Mouse (Mus musculus) CH12.LX (cell line): ENCODE measurements around the gene Olfr104-ps. TPM values are rescaled to one million over a fixed set of nuclear protein-coding genes. Genes with fewer than 3 reads are reported as not detected.

Source experiments
- DNase-seq: peaks from one replicate; pipeline ENCODE4 v3.0.0-alpha.2; 2013; ENCODE audit errors: extremely low read depth
- H3K27ac ChIP-seq: 2 replicates; pipeline ENCODE4 v1.5.1; 2012; ENCODE audit warnings: low read depth, mild to moderate bottlenecking, control low read depth, moderate library complexity; ENCODE audit not compliant: insufficient read depth
- H3K27me3 ChIP-seq: replicated peaks from 2 replicates; pipeline ENCODE3; 2012; ENCODE audit warnings: inconsistent platforms
- H3K36me3 ChIP-seq, 2 experiments: replicated peaks in 1 of 2; 2 replicates each; pipeline versions ENCODE3 to v1.6.1; 2012; ENCODE audit warnings: inconsistent platforms in 1 of 2, low read length in 1 of 2, mild to moderate bottlenecking in 1 of 2, mixed read lengths in 1 of 2, moderate library complexity in 1 of 2; ENCODE audit not compliant: control insufficient read depth in 1 of 2, insufficient read depth in 1 of 2
- H3K4me1 ChIP-seq, 2 experiments: 2 replicates each; pipeline ENCODE4 v1.6.1; 2012; ENCODE audit warnings: inconsistent platforms in 1 of 2, moderate library complexity in 1 of 2; ENCODE audit not compliant: insufficient read depth in 2 of 2, control insufficient read depth in 1 of 2
- H3K4me2 ChIP-seq: 2 replicates; pipeline ENCODE4 v1.6.1; 2012; ENCODE audit warnings: low read depth, mild to moderate bottlenecking, control low read depth; ENCODE audit not compliant: poor library complexity, insufficient read depth, severe bottlenecking
- H3K4me3 ChIP-seq, 3 experiments: fragments of 150-350 bp in 1 of 3; sonication (generic) in 1 of 3; replicated peaks in 1 of 3; 2 replicates each; pipeline versions ENCODE3 to v1.5.1; 2011 to 2012; ENCODE audit warnings: low read depth in 2 of 3, low read length in 2 of 3, mild to moderate bottlenecking in 2 of 3, moderate library complexity in 2 of 3, control low read depth in 1 of 3, improper control_type of control experiment in 1 of 3, inconsistent platforms in 1 of 3, mixed read lengths in 1 of 3; ENCODE audit not compliant: poor library complexity in 1 of 3
- H3K79me2 ChIP-seq: replicated peaks from 2 replicates; pipeline ENCODE4 v1.6.1; 2012; ENCODE audit warnings: mild to moderate bottlenecking, moderate library complexity; ENCODE audit not compliant: control insufficient read depth, poor library complexity, insufficient read depth, severe bottlenecking; ENCODE audit errors: extremely low read depth
- H3K9ac ChIP-seq: 2 replicates; pipeline ENCODE4 v1.6.1; 2012; ENCODE audit warnings: low read depth, mild to moderate bottlenecking, control low read depth, moderate library complexity; ENCODE audit not compliant: insufficient read depth
- H3K9me3 ChIP-seq: replicated peaks from 2 replicates; pipeline ENCODE3; 2012; ENCODE audit warnings: low read length, inconsistent platforms, mixed read lengths
- BHLHE40 ChIP-seq: IDR thresholded peaks from 2 replicates; pipeline ENCODE4 v1.6.1; 2011; ENCODE audit warnings: mild to moderate bottlenecking, low read depth, low read length, improper control_type of control experiment
- CHD1 ChIP-seq: IDR thresholded peaks from 2 replicates; pipeline ENCODE4 v1.6.1; 2012; ENCODE audit warnings: low read depth, low read length, improper control_type of control experiment, inconsistent platforms
- CHD2 ChIP-seq: IDR thresholded peaks from 2 replicates; pipeline ENCODE4 v1.6.1; 2011; ENCODE audit warnings: low read length, improper control_type of control experiment
- E2F4 ChIP-seq: IDR thresholded peaks from 2 replicates; pipeline ENCODE4 v1.6.1; 2011; ENCODE audit warnings: low read depth, low read length, improper control_type of control experiment; ENCODE audit not compliant: insufficient replicate concordance
- ETS1 ChIP-seq: conservative IDR thresholded peaks from 2 replicates; pipeline ENCODE4 v1.6.1; 2012; ENCODE audit warnings: low read depth, mild to moderate bottlenecking, inconsistent platforms, low read length, improper control_type of control experiment, moderate library complexity
- HCFC1 ChIP-seq: IDR thresholded peaks from 2 replicates; pipeline ENCODE4 v1.6.1; 2012; ENCODE audit warnings: low read depth, mild to moderate bottlenecking, inconsistent platforms, low read length, improper control_type of control experiment
- IRF4 ChIP-seq: IDR thresholded peaks from 2 replicates; pipeline ENCODE4 v1.6.1; 2014; ENCODE audit warnings: low read depth, mild to moderate bottlenecking, inconsistent platforms, low read length, improper control_type of control experiment
- JUN ChIP-seq: IDR thresholded peaks from 2 replicates; pipeline ENCODE4 v1.6.1; 2011; ENCODE audit warnings: low read depth, mild to moderate bottlenecking, low read length, improper control_type of control experiment, moderate library complexity; ENCODE audit not compliant: insufficient read depth
- MAFK ChIP-seq: IDR thresholded peaks from 2 replicates; pipeline ENCODE4 v1.6.1; 2011; ENCODE audit warnings: low read length, improper control_type of control experiment; ENCODE audit not compliant: insufficient replicate concordance
- MEF2A ChIP-seq: IDR thresholded peaks from 2 replicates; pipeline ENCODE4 v1.6.1; 2014; ENCODE audit warnings: low read depth, mild to moderate bottlenecking, inconsistent platforms, low read length, improper control_type of control experiment, borderline replicate concordance
- MXI1 ChIP-seq: IDR thresholded peaks from 2 replicates; pipeline ENCODE4 v1.6.1; 2011; ENCODE audit warnings: mild to moderate bottlenecking, low read depth, low read length, improper control_type of control experiment
- NELFE ChIP-seq: IDR thresholded peaks from 2 replicates; pipeline ENCODE4 v1.6.1; 2011; ENCODE audit warnings: low read depth, low read length, improper control_type of control experiment
- POLR2AphosphoS2 ChIP-seq: IDR thresholded peaks from 2 replicates; pipeline ENCODE4 v1.6.1; 2011; ENCODE audit warnings: low read depth, low read length, improper control_type of control experiment
- SMC3 ChIP-seq: IDR thresholded peaks from 2 replicates; pipeline ENCODE4 v1.6.1; 2011; ENCODE audit warnings: low read depth, low read length, improper control_type of control experiment
- TBP ChIP-seq: conservative IDR thresholded peaks from 2 replicates; pipeline ENCODE4 v1.6.1; 2011; ENCODE audit warnings: low read depth, low read length, improper control_type of control experiment
- TCF12 ChIP-seq: IDR thresholded peaks from 2 replicates; pipeline ENCODE4 v1.6.1; 2014; ENCODE audit warnings: low read depth, mild to moderate bottlenecking, inconsistent platforms, low read length, improper control_type of control experiment
- USF2 ChIP-seq: conservative IDR thresholded peaks from 2 replicates; pipeline ENCODE4 v1.6.1; 2011; ENCODE audit warnings: low read depth, low read length, improper control_type of control experiment
- ZC3H11A ChIP-seq: IDR thresholded peaks from 2 replicates; pipeline ENCODE4 v1.6.1; 2012; ENCODE audit warnings: low read depth, mild to moderate bottlenecking, inconsistent platforms, low read length, improper control_type of control experiment
- dilution Hi-C: fragments of 300-500 bp; cut with MboI; formaldehyde crosslinking; loops from 2 replicates; pipeline ENCODE4 v1.14.3; 2020; ENCODE audit warnings: low sequenced_read_pairs; ENCODE audit not compliant: extremely low pct_unique_long_range_greater_than_20kb, extremely low pct_ligation_motif_present
- in situ Hi-C: fragments of 300-500 bp; cut with MboI; formaldehyde crosslinking; loops from 3 replicates; pipeline ENCODE4 v1.14.3; 2019; ENCODE audit warnings: low sequenced_read_pairs, low pct_ligation_motif_present, low pct_unique_long_range_greater_than_20kb, mixed read lengths
- polyA plus RNA-seq: library from polyadenylated mRNA; unstranded; fragments of >175 nt; gene quantifications from 2 replicates; pipeline ENCODE4 v1.2.1, GENCODE M21; 2012; ENCODE audit warnings: low read depth; ENCODE audit not compliant: insufficient read length
- total RNA-seq, 2 experiments: library from RNA; depleted of rRNA; stranded (reverse); fragments of 300-350 nt in 1 of 2; fragments of >200 nt in 1 of 2; gene quantifications; 2 replicates each; pipeline ENCODE4 v1.2.3; 2012 to 2014

Olfr104-ps gene
- total and polyA plus RNA-seq, 3 experiments: not detected

DNA sequence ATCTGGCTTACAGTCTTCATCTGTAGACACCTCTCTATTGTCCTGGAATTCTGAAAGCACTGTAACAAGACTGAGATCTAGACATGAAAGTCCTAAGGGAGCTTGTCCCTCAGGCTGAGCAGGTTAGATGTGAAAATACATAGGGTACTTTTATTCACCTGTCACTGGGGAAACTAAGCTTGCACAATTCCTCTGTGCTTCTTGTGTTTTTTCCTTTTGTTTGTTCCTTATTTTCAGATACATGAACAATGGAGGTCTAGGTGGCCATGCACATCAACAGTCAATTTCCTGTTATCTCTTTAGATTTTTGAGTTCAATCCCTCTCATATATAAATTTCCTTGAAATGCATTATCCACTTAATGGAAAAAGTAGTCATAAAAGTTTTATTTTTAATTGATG, 42.4 kb upstream of the Olfr104-ps start, which contains the start of gene Olfr102:
Olfr102 (minus strand) TSS at position 101 of the 400 bp plus-strand sequence.
- Histone ChIP-seq H3K36me3 (no peaks in the 10 kb centered on the region), H3K9me3 (no peaks in the 10 kb centered on the region), H3K4me2 (no peak within 1 kb of the TSS), H3K4me3 (no peak within 1 kb of the TSS), H3K27ac (no peak within 1 kb of the TSS), H3K27me3 (peaks cover 17% of the 10 kb centered on the region), H3K9ac (no peak within 1 kb of the TSS), H3K4me1 (no peaks in the 10 kb centered on the region), H3K79me2 (no peaks in the 10 kb centered on the region)
- in situ Hi-C loops: no loop called here
- dilution Hi-C loops: no loop called here
- TF ChIP-seq USF2 (no peak), POLR2AphosphoS2 (no peak), E2F4 (no peak), NELFE (no peak), ETS1 (no peak)
- DNase-seq: no peak

DNA sequence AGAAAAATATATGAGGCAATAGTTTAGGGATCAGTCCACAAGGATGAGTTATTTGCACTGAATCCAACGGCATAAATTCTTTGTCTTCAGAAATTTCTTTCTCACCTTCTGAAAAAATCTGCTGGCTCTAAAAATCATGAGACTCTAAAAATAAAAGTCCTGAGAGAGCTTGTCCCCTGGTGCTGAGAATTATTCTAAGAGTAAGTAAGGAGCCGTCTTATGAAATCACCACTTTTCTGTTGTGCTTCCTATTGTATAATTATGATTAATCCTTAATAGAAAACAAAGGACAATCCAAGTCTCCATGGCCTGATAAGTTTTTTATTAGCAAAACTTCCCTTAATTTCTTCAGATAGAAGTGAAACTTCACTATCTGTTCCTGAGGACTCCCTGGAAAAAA, 19.8 kb upstream of the Olfr104-ps start, which contains the start of gene Olfr103:
Olfr103 (minus strand) TSS at position 101 of the 400 bp plus-strand sequence.
- peaks cover 26% of the 10 kb centered on the region for H3K27me3 ChIP-seq
- no peak within 1 kb of the TSS for H3K27ac ChIP-seq
- TF ChIP-seq CHD2 (no peak), POLR2AphosphoS2 (no peak), MEF2A (no peak), IRF4 (no peak), JUN (no peak), MAFK (no peak), E2F4 (no peak), BHLHE40 (no peak), TCF12 (no peak), SMC3 (no peak), MXI1 (no peak), ZC3H11A (no peak), HCFC1 (no peak), USF2 (no peak), CHD1 (no peak), TBP (no peak)
- H3K9me3 ChIP-seq: no peaks in the 10 kb centered on the region
- no peak within 1 kb of the TSS for H3K4me2 ChIP-seq
- no peak for DNase-seq
- no peaks in the 10 kb centered on the region for H3K36me3 ChIP-seq
- in situ Hi-C loops (no loop called here), dilution Hi-C loops (no loop called here)
- no peaks in the 10 kb centered on the region for H3K79me2 ChIP-seq
- H3K4me3 ChIP-seq: no peak within 1 kb of the TSS
- H3K4me1 ChIP-seq: no peaks in the 10 kb centered on the region
- no peak within 1 kb of the TSS for H3K9ac ChIP-seq
